Mouse (Mus musculus) megakaryocyte, embryonic 14.5 days (primary cell): ENCODE data around the gene Mab21l3. TPM values are rescaled to one million over a fixed set of nuclear protein-coding genes. Genes with fewer than 3 reads are reported as not detected.

Source experiments
- H3K27me3 ChIP-seq: replicated peaks from 2 replicates; pipeline ENCODE3; 2012; ENCODE audit warnings: inconsistent platforms
- H3K36me3 ChIP-seq: replicated peaks from 2 replicates; pipeline ENCODE3; 2012; ENCODE audit warnings: low read length, inconsistent platforms, mixed read lengths
- H3K4me1 ChIP-seq: 2 replicates; pipeline ENCODE4 v1.6.1; 2012; ENCODE audit warnings: inconsistent platforms
- H3K4me3 ChIP-seq: replicated peaks from 2 replicates; pipeline ENCODE3; 2012; ENCODE audit warnings: moderate library complexity, mild to moderate bottlenecking, inconsistent platforms
- H3K9me3 ChIP-seq: 2 replicates; pipeline ENCODE4 v1.6.1; 2012; ENCODE audit warnings: inconsistent platforms
- FLI1 ChIP-seq: IDR thresholded peaks from 2 replicates; pipeline ENCODE4 v1.6.1; 2012; ENCODE audit warnings: low read length, inconsistent platforms, mixed read lengths
- GATA1 ChIP-seq: IDR thresholded peaks from 3 replicates; pipeline ENCODE4 v1.6.1; 2012; ENCODE audit warnings: mixed read lengths, low read length, inconsistent platforms, borderline replicate concordance
- polyA plus RNA-seq: library from polyadenylated mRNA; stranded (reverse); fragments of >175 nt; gene quantifications from 2 replicates; pipeline ENCODE4 v1.2.3, GENCODE M21; 2012; ENCODE audit warnings: low replicate concordance; ENCODE audit not compliant: insufficient read depth

The Mab21l3 gene
- polyA plus RNA-seq, 1 experiment, result 0.19 TPM

DNA sequence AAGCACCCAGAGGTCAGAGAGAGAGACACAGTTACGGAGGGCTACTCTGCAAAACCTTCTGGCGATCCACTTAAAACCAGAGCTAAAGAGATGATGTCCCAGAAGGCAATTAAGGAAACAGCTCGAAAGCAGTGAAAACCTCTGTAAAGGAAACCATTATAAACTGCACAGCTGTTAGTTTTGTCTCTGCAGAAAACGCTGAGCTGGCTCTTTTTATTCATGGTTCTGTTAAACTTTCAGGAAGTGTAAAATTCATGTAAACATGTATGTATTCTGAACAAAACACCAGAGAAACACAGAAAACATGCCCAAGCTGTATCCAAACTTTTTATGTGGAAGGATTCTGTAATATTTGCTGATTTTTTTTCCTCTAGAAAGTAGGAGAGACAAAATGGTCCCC is 2.7 kb downstream of the Mab21l3 start:
- H3K4me3 ChIP-seq, result no peak overlapping the region
- no peaks in the 10 kb centered on the region for H3K36me3 ChIP-seq
- peaks cover 1% of the 10 kb centered on the region for H3K4me1 ChIP-seq
- H3K27me3 ChIP-seq, result peaks cover 3% of the 10 kb centered on the region
- TF ChIP-seq GATA1, result no peak
- TF ChIP-seq FLI1, result no peak
- no peaks in the 10 kb centered on the region for H3K9me3 ChIP-seq

DNA sequence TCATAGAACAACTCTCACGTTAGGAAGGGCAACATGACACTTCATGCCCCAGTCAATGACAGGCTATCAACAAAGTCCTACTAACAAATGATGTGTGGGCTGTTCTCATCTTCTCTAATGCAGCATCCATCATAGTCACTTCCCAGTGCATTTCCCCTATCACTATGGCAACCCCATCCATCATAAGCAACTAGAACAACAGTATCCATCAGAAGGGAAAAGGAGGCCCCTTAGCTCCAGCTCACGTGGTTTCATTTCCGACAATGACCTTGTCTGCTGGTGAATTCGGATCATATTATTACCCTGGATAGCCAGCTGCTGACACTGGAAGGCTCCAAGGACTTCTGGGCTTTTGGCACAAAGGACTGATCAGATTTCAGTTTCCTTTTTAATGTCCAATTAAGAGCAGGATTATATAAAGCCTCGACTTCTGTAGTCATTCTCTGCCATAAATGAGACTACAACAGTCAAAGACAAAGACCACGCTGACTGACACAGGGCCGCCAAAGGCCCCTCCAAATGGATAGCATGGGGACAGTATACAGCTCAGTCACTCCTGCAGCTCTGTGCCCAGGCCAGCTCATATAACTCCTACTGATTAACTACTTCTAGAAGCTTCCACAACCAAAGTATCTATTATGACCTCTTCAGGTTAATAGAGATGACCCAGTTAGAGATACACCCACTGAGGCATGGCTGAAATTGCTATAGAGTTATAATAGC is 6.2 kb downstream of the Mab21l3 start:
- TF ChIP-seq GATA1 (no peak), FLI1 (no peak)
- no peaks in the 10 kb centered on the region for H3K36me3 ChIP-seq
- H3K4me3 ChIP-seq, result no peak overlapping the region
- H3K4me1 ChIP-seq, result peaks cover 9% of the 10 kb centered on the region
- peaks cover 1% of the 10 kb centered on the region for H3K27me3 ChIP-seq
- peaks cover 5% of the 10 kb centered on the region for H3K9me3 ChIP-seq

DNA sequence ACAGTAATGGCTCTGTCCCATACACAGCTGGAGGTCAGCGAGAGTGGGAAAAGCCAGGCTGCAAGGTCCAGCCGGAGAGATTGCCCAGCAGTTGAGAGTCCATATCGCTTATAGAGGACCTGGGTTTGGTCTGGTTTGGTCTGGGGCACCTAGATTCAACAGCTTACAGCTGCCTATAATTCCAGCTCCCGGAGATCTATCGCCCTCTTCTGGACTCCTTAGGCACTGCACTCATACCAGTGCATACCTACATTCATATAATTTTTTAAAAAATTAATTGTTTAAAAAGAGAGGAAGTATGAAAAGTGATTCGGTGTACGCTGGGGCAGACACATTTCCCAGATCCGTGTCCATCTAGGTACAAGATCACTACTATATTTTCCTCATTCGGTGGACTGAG is 9.4 kb downstream of the Mab21l3 start:
- peaks cover 6% of the 10 kb centered on the region for H3K27me3 ChIP-seq
- no peaks in the 10 kb centered on the region for H3K36me3 ChIP-seq
- peaks cover 5% of the 10 kb centered on the region for H3K9me3 ChIP-seq
- H3K4me1 ChIP-seq, result peaks cover 20% of the 10 kb centered on the region
- H3K4me3 ChIP-seq, result no peak overlapping the region
- TF ChIP-seq GATA1 (no peak), FLI1 (no peak)

DNA sequence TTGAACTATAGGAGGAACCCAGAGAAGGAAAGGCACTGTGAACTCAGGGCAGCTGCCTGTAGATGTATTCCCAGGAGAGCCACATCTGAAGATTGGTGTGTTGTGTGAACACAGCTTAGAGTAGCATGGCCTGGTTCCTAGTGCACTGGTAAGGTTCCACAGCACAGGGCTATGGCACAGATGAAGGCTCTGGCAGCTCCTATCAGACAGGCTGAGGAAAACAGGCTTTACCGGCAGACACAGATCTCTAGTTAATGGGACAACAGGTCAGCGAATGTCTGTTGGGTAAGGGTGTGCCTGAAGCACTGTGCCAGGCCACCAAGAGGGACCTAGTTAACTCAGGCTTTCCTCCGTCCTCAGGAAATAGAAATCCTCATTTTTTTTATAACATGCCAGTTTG is 11.8 kb downstream of the Mab21l3 start:
- Histone ChIP-seq H3K9me3 (peaks cover 5% of the 10 kb centered on the region), H3K36me3 (no peaks in the 10 kb centered on the region), H3K4me1 (peaks cover 20% of the 10 kb centered on the region), H3K27me3 (peaks cover 8% of the 10 kb centered on the region), H3K4me3 (no peak overlapping the region)
- no peak for TF ChIP-seq FLI1
- no peak for TF ChIP-seq GATA1

DNA sequence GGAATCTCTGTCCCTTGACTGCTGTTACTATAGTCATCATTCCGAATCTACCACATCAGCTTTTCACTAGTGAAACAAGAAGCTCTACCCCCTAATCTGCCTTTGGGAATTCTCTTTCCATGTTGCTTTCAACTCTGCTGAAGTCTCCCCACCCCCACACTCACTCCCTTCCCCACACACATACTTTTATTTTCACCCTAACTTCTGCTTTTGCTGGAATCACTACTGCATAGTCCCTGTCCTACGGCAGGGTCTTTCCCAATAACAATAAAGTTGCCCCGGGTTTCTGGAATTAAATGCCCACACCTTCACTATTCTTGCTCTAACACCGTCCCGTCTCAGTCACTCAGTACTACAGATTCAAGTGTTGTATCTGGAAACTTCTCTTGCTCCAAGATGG is 12.2 kb downstream of the Mab21l3 start:
- peaks cover 11% of the 10 kb centered on the region for H3K27me3 ChIP-seq
- TF ChIP-seq GATA1, result no peak
- no peak for TF ChIP-seq FLI1
- no peaks in the 10 kb centered on the region for H3K36me3 ChIP-seq
- no peak overlapping the region for H3K4me3 ChIP-seq
- peaks cover 5% of the 10 kb centered on the region for H3K9me3 ChIP-seq
- peaks cover 20% of the 10 kb centered on the region for H3K4me1 ChIP-seq

DNA sequence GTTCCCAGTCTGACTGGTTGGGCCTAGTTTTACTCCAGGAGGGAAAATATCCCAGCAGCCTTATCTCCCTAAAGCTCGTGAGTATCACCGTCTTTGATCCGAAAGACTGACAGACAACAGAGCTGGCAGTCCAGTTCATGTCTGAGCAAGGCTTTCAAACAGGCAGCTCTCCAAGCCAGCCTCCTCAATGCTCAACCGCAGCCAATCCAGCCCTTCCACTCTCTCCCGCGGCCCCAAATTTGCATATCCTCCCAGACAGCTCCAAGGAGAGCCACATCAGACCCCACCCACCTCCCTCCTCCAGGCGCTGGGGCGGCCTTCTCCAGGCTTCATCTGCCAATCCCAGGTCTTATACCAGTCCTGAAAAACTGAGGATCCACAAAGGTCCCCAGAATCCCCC is 12.7 kb downstream of the Mab21l3 start:
- no peaks in the 10 kb centered on the region for H3K36me3 ChIP-seq
- TF ChIP-seq FLI1 (no peak), GATA1 (no peak)
- H3K9me3 ChIP-seq, result peaks cover 5% of the 10 kb centered on the region
- peaks cover 12% of the 10 kb centered on the region for H3K27me3 ChIP-seq
- peak overlapping the region; percentile 11 for H3K4me3 ChIP-seq
- H3K4me1 ChIP-seq, result peaks cover 19% of the 10 kb centered on the region

DNA sequence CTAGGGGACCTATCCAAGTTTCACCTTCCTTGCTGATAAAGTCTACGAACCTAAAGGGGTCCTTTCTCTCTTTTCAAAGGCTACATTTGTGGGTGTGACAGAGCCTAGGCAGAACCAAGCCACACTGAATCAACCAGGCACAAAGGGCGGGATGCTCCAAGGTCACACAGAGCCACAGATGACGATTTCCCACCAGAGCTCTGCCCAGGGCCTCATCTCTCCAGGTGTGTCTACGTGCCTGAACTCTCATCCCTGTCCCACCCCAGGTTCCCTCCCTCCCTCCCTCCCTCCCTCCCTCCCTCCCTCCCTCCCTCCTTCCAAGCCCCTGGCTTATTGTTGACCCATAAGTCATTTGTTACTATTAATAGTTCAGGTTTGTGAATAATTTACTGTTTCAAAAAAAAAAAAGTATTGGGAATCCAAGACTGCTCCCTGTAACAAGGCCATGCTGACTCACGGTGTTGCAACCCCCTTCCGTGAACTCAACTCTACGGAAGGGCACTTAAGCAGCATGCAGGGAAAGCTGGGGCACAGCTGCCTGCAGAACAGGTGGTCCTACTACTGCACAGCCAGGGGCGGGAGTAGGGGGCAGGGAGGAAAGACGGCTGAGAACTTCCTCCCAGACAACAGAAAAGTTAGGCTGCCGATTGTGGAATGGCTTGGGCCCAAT is 17.4 kb downstream of the Mab21l3 start:
- Histone ChIP-seq H3K27me3 (peaks cover 32% of the 10 kb centered on the region), H3K36me3 (no peaks in the 10 kb centered on the region), H3K4me3 (no peak overlapping the region), H3K9me3 (no peaks in the 10 kb centered on the region), H3K4me1 (peaks cover 19% of the 10 kb centered on the region)
- TF ChIP-seq FLI1, result no peak
- no peak for TF ChIP-seq GATA1

DNA sequence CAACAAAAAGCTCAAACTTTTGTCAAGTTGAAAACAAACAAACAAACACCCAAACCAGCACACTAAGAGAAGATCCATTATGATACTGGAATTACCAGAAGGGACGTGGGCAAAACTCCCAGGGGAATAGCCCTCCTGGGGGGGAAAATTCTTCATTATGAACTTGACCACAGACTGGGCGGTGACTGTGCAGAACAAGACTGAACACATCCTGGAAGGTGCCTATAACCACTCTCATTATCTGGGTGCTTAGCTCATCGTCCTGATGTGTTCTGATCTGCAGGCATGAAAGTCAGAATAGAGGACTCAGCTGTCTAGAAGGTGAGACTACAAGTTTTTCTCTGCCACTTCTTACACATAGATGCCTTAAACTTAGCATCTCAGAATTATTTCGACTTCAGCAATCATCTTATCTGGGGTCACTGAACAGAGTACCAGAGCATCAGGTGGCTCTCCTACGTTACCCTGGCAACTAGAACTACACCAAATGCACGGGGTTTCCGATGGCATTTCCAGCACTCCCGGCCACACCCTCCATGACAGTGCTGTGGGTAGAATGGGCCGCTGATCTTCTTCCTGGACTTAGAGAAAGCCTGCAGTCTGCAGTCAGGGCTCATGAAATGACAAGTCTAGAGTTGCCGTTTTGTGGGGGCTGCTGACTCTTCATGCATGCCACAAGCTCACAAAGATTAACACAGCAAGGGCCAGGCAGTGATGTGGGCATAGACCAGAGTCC is 18.7 kb downstream of the Mab21l3 start:
- no peaks in the 10 kb centered on the region for H3K36me3 ChIP-seq
- H3K9me3 ChIP-seq, result no peaks in the 10 kb centered on the region
- TF ChIP-seq FLI1 (no peak), GATA1 (no peak)
- H3K27me3 ChIP-seq, result peaks cover 33% of the 10 kb centered on the region
- H3K4me3 ChIP-seq, result peak overlapping the region; percentile 35
- H3K4me1 ChIP-seq, result peaks cover 8% of the 10 kb centered on the region

DNA sequence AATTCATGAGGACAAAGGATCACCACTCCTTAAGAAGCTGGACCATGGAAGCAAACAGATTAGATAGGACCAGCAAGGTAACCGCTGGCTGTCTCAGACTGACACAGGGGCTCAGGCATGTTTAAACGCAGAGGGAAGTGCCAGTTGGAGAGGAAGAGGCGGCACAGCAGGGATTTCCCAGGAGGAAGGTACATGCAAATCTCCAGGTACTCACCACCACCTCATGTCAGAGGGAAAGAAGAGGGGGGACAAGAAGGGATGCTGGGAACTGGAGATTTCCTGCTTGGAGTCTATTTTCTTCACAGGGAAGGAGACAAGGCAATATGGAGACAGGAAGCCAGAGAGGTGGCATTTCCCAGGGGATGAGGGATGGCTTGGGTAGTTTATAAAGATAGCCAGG is 20.2 kb downstream of the Mab21l3 start:
- no peaks in the 10 kb centered on the region for H3K36me3 ChIP-seq
- peaks cover 8% of the 10 kb centered on the region for H3K4me1 ChIP-seq
- H3K4me3 ChIP-seq, result no peak overlapping the region
- H3K9me3 ChIP-seq, result no peaks in the 10 kb centered on the region
- TF ChIP-seq FLI1 (no peak), GATA1 (no peak)
- peaks cover 36% of the 10 kb centered on the region for H3K27me3 ChIP-seq
